ENCODE assay signal across 8 mouse cellular contexts in genomic region chr5:33245701-33246100, GRCm38 (mm10). TPM values are rescaled to one million over a fixed set of nuclear protein-coding genes. Genes with fewer than 3 reads are reported as not detected.
DNase-seq lines count a peak whose midpoint lies in the region; ATAC-seq lines count a peak whose summit lies in the region.

No protein-coding gene starts in this region.

- no peaks in the 10 kb centered on the region for H3K9me3 ChIP-seq in intestine, embryonic 14.5 days (ENCODE audit: control insufficient read depth, low read length)
- no peaks in the 10 kb centered on the region for H3K9me3 ChIP-seq in midbrain, embryonic 16.5 days (replicated peaks; ENCODE audit: control insufficient read depth, low read length, poor library complexity, severe bottlenecking)

- peak; percentile 34 for ATAC-seq in intestine, embryonic 14.5 days (replicated peaks; ENCODE audit: low FRiP score, low TSS enrichment, low read depth)
- ATAC-seq in midbrain, embryonic 16.5 days, result 0 out of 2 replicates have a peak, but pooled peaks have one; percentile 46

- DNase-seq in spleen, adult 18-20 months, result peak; percentile 15 to 22
- no peak for DNase-seq in spleen, postnatal 4 days (ENCODE audit: low spot score in 2 of 2)
- peak; percentile 31 to 51 for DNase-seq in frontal cortex, postnatal 36 days (ENCODE audit: low spot score in 2 of 2)
- peak; percentile 68 for DNase-seq in intestine, embryonic 14.5 days (ENCODE audit: low spot score)
- DNase-seq in left cerebral cortex, adult 18-20 months (ENCODE audit: low spot score in 2 of 2), result peak; percentile 12 to 39
- DNase-seq in Muller cell, postnatal 12 days (ENCODE audit: inconsistent ontology term), result no peak
- no peak for DNase-seq in thymus, postnatal 0 days (ENCODE audit: low spot score)

- no peaks in the 10 kb centered on the region for H3K27me3 ChIP-seq in intestine, embryonic 14.5 days (replicated peaks; ENCODE audit: control insufficient read depth, insufficient read depth, low read length)
- H3K27me3 ChIP-seq in midbrain, embryonic 16.5 days (ENCODE audit: control insufficient read depth, insufficient read depth, low read depth, low read length), result no peaks in the 10 kb centered on the region

- H3K27ac ChIP-seq in intestine, embryonic 14.5 days (ENCODE audit: low read depth), result peak overlapping the region; percentile 78
- H3K27ac ChIP-seq in midbrain, embryonic 16.5 days (ENCODE audit: low read length), result no peak overlapping the region

- H3K4me1 ChIP-seq in intestine, embryonic 14.5 days (replicated peaks; ENCODE audit: control insufficient read depth, insufficient read depth, low read length), result peaks cover 8% of the 10 kb centered on the region
- no peaks in the 10 kb centered on the region for H3K4me1 ChIP-seq in midbrain, embryonic 16.5 days (ENCODE audit: control insufficient read depth, insufficient read depth, low read length)

- peaks cover 66% of the 10 kb centered on the region for H3K36me3 ChIP-seq in intestine, embryonic 14.5 days (ENCODE audit: control insufficient read depth, insufficient read depth, low read length)
- H3K36me3 ChIP-seq in midbrain, embryonic 16.5 days (ENCODE audit: control insufficient read depth, insufficient read depth, low read length), result peaks cover 47% of the 10 kb centered on the region

- H3K4me3 ChIP-seq in intestine, embryonic 14.5 days (ENCODE audit: low read depth, low read length), result no peak overlapping the region
- H3K4me3 ChIP-seq in midbrain, embryonic 16.5 days (ENCODE audit: low read depth, low read length), result no peak overlapping the region

- H3K9ac ChIP-seq in intestine, embryonic 14.5 days (ENCODE audit: low read length), result no peak overlapping the region
- H3K9ac ChIP-seq in midbrain, embryonic 16.5 days (ENCODE audit: low read depth, low read length), result no peak overlapping the region

- no peak overlapping the region for H3K4me2 ChIP-seq in intestine, embryonic 14.5 days (ENCODE audit: low read length)
- H3K4me2 ChIP-seq in midbrain, embryonic 16.5 days (ENCODE audit: low read length), result no peak overlapping the region

- 35% methylated on average over 3 of the region's 3 CpGs for WGBS in intestine, embryonic 14.5 days
- WGBS in midbrain, embryonic 16.5 days, result 74% methylated on average over 3 of the region's 3 CpGs

RNA-seq across cellular contexts. Expression of gene Spon2, which starts 27.4 kb away (rescaled TPM):
- 17.3 and 19.3 TPM in 2 replicates for polyA plus RNA-seq in intestine, embryonic 14.5 days (2014; fragmentation: Nextera tagmentation; extraction: Ambion mirVana)
- total RNA-seq in left cerebral cortex, adult 18-20 months (2021), result under 1 TPM; 0.28 to 0.52 TPM
- 3.1 and 3.3 TPM in 2 replicates for polyA plus RNA-seq in midbrain, embryonic 16.5 days (2015; fragmentation: Nextera tagmentation; extraction: Ambion mirVana)
- 14.8 and 16.8 TPM in 2 replicates for polyA plus RNA-seq in thymus, postnatal 0 days (2015; fragmentation: Nextera tagmentation; extraction: Ambion mirVana)

RNA-seq across cellular contexts. Expression of gene Ctbp1, which starts 29.1 kb away (rescaled TPM):
- 343 and 359 TPM in 2 replicates for polyA plus RNA-seq in intestine, embryonic 14.5 days (2014; fragmentation: Nextera tagmentation; extraction: Ambion mirVana)
- 100 to 1,000 TPM; 340 to 348 TPM for total RNA-seq in left cerebral cortex, adult 18-20 months (2021)
- 441 and 480 TPM in 2 replicates for polyA plus RNA-seq in midbrain, embryonic 16.5 days (2015; fragmentation: Nextera tagmentation; extraction: Ambion mirVana)
- 269 and 297 TPM in 2 replicates for polyA plus RNA-seq in thymus, postnatal 0 days (2015; fragmentation: Nextera tagmentation; extraction: Ambion mirVana)

Comparison
In these comparisons a context has a peak if more than half of its experiments do, and no peak if none do; other contexts are left out.
1. DNase-seq: peak in spleen, adult 18-20 months (2 of 2), frontal cortex, postnatal 36 days (2 of 2), intestine, embryonic 14.5 days (single experiment) and left cerebral cortex, adult 18-20 months (2 of 2); none in spleen, postnatal 4 days (0 of 2), Muller cell, postnatal 12 days (single experiment) and thymus, postnatal 0 days (single experiment).